Mouse (Mus musculus) liver, adult (tissue): ENCODE data around the gene Tinf2.

Experiments used
- GATA4 ChIP-seq: IDR thresholded peaks from 2 replicates; pipeline ENCODE4 v1.6.1; 2014; ENCODE audit warnings: mild to moderate bottlenecking, low read length; ENCODE audit not compliant: insufficient replicate concordance

The Tinf2 gene

DNA sequence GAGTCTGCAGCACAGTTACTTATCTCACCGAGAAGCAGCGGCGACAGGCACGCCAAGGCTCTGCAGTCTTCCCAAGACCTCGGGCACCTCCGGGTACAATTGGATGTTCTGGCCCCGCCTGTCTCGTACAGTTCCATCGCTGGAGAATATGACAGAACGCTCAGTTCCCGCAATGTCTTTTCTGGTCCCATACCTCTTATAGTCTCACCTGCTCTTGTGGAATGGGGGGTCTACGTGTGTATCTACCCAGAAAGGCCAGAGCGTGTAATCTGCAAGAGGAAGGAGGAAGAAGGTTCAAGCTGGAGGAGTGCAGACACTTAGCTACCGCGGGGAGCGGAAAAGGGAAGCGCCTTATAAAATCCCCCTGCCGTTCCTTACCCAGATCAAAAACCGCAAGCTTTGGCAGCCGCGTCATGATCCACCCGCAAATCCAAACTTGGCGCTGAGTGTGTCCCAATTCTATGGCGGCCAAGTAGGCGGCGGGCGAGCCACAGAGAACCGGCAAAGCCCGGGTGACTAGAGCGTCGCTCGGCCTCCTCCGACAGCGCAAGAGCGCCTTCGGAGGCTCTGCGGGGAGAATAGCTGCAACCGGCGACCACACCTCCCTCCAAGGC is 21.6 kb downstream of the Tinf2 start, which contains the start of gene Mdp1:
Gene Mdp1, minus strand, starts transcription at position 549 of the 614 bp plus-strand sequence.
- no peak; the same call in 1 of the 2 replicates for TF ChIP-seq GATA4

DNA sequence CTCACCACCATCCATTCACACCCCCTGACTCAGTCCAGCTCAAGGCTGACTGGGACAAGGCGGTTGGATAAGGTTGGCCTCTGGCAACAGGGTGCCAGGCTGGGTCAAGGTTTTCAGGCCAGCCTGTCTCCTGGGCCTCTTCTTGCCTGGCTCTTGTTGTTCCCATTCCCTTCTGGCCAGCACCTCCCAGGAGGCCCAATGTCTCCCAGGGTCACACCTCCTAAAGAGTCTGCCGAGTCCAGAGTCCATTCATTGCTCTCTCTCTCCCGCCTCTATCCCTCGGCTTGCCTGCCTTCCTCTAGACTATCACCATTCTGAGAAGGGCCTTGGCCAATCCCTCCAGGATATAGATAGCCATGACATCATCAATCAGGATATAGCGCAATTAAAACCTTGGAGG is 23.6 kb downstream of the Tinf2 start:
- TF ChIP-seq GATA4 = no peak

DNA sequence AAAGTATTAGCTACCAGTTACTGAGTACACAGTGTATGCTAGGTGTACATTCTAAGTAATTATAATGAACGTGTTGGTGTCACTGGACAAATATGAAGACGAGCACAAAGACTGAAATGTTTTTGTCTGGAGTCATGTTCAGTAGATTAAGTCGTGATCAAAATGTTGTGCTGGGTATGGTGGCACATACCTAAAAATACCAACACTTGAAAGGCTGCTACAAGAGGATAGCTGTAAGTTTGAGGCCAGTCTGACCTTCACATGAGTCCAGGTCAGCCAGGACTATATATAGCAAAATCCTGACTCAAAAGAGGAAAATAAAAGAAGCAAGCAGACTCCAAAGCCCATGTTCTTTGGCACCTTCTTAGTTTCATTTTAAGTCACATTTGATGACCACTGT is 24.7 kb downstream of the Tinf2 start:
- no peak for TF ChIP-seq GATA4

DNA sequence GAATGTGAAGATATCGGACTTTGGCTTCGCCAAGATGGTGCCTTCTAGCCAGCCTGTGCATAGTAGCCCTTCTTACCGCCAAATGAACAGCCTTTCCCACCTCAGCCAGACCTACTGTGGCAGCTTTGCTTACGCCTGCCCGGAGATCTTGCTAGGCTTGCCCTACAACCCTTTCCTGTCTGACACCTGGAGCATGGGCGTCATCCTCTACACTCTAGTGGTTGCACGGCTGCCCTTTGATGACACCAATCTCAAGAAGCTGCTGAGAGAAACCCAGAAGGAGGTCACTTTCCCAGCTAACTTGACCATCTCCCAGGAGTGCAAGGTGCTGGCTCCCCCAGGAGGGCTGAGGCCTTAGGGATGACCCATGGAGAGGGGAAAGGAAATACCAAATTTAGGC is 30.1 kb downstream of the Tinf2 start:
- no peak for TF ChIP-seq GATA4

DNA sequence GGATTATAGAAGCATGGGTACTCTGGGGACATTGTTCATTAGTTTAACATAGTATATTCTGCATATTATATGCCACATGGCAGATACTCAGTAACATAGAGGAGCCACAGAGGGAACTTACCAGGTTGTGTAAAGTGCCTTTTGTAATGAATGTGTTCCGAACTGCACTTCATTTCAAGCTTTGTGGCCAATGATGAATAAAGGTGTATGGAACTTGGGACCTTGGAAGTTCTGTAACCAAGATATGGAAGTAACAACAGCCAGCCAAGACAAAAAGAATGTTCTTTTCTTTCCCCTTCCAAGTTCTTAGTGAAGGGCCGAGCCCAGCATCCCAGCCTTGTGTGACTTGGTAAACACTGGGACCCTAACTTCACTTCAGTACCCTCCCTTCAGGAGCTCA is 31.7 kb downstream of the Tinf2 start, which contains the start of gene Tssk4:
Gene Tssk4, plus strand, starts transcription at position 301 of the 400 bp plus-strand sequence.
- no peak for TF ChIP-seq GATA4

DNA sequence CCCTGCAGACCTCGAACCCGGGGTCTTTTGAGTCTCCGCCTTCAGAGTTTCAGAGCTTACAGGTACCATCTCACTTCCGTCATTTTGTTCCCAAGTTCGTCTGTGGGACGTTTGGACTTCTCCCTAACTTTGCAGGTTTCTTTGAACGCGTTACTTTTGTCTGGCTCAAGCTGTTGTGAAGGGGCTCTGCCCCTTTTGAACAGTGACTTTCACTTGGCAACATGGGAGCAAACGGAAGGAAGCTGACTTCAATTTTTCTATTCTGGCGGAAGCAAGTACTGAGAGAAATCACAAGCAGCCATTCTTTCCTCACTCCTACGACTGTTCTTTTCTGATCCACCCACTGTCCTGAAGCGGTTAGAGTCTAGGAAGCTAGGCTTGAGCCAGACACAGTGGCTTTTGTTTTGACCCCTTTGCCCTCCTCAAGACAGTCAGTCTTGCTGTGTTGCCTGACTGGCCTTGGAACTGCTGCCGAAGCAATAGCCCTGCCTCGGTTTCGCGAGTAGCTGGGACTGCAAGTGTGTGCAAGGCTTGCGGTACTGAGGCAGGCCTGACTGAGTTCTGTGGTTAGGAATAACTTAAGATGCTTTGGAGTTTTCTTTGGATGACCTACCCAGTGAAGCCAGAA is 37.2 kb downstream of the Tinf2 start:
- no peak for TF ChIP-seq GATA4

- no peak for TF ChIP-seq GATA4
Measured at GRCm38 (mm10) chr14:55643060-55643907, 38.3 kb downstream of the Tinf2 start, which contains the start of gene Tm9sf1. Gene Tm9sf1, minus strand, starts transcription at chr14:55643806.

GRCm38 (mm10) chr14:55642679-55643059 is 39.0 kb downstream of the Tinf2 start:
- TF ChIP-seq GATA4 = no peak

DNA sequence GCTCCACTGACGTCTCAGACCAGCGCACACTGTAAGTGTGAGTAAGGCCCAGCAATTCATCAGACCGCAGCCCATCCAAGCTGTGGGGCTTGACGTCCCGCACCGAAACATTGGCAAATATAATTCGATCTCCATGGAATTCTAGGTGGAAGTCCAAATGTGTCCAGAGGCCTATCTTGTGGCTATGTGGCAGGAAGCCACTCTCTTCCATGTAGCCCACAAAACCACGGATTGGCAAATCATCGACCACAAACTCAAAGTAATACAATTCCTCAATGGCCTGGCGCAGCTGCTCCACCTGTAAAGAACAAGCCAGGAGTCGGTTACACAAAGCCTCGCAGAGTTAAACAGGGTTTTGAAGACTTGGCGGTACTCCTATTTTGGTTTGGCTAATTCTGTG is 40.3 kb downstream of the Tinf2 start:
- no peak for TF ChIP-seq GATA4

DNA sequence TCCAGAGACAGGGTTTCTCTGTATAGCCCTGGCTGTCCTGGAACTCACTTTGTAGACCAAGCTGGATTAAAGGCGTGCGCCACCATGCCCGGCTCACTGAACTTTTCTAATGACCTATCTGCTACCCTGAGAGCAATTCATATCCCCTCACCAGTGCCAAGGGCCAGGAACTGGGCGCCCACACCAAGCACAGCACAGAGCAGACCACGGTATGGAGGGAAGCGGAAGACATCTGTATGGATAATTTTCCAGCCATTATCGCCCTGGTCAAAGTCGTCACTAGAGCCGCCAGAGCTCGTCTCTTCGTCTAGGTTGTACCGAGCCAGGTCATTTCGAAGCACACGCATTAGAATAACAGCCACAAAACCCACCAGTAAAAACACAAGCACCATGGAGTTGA is 40.8 kb downstream of the Tinf2 start:
- TF ChIP-seq GATA4 = no peak

DNA sequence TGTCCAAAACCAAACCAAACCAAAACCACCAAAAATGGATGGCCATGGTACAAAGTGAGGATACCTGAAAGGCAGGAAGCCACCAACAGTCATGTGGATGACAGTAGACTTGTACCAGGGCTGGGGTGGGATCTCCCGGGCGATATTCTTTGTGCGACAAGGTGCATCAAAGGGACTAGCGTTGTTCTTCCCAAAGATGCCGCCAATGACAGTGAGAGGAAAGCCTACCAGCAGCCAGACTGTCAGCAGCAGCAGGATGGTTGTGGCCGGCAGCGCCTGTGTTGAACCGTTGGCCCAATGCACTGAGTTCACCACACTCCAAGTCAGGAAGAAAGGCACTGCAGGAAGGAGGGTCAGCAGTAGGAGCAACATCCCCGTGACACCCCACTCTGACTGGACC is 43.8 kb downstream of the Tinf2 start, which contains the start of gene Gm49378:
Gene Gm49378, minus strand, starts transcription at position 101 of the 400 bp plus-strand sequence.
- TF ChIP-seq GATA4 = no peak

DNA sequence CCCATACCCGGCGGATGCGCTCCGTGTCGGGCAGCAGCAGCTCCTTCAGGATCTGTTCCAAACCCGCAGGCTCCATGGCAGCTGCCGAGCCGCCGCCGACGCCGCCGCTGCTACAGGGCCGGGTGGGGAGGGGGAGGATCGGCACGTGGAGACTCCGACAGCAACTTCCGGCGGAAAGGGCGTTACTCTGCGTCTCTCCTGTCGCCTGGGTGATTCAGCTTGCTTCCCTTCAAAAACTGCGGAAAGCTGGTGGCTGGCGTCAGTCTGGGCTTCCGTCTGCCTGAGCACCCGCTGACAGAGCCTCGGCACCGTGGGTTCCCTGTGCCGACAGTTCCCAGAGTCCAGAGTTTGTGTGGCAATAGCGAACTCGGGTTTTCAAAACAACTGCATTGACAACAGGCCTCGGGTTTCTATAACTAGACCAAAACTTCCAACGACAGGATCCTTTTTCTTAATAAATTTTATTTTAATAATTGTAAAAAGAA is 46.1 kb downstream of the Tinf2 start, which contains the start of gene Ipo4:
Gene Ipo4, minus strand, starts transcription at position 435 of the 485 bp plus-strand sequence.
- no peak for TF ChIP-seq GATA4

DNA sequence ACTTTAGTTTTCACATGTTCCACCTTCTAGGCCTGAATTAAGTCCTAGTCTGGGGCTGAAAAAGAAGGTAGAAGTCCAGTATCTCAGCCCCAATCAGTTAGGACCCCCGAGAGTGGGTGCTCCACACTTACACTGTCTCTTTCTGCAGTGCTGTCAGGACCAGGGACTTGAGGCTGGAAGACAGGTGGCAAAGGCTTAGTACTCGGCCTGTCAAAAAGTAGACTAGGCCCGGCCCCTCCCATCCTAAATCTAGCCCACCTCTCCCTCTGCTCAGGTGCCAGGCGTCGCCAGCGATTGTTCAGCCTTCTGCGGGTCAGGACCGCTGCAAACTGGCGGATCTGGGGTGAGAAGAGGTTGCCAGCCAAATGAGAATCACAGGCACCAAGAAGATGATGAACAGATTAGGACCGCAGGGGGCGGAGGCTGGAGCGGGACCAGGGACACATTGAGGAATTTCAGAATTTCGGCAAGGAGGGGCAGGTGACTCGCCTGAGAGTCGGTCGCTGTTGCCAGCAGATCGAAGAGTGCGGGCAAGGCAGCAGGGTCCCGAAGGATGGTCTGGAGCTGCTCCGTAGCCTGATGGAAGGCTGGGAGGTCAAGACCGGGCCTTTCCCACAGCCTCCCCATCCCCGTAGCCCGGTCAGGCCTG is 46.6 kb downstream of the Tinf2 start:
- no peak for TF ChIP-seq GATA4

DNA sequence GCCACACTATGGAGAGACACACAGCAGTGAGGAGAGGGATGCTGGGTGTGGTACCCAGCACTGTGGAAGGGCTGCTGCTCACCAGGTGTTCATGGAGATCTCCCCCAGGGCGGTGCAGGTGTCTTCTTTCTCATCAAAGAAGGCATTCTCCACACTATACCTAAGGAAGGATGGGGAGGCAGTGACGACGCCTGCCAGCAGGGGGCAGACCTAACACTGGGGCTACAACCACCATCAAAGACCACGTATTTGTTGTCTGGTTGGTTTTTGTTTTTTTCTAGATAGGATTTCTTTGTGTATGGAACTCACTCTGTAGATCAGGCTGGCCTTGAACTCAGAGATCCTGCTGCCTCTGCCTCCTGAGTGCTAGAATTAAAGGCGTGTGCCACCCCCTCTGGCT is 52.3 kb downstream of the Tinf2 start:
- TF ChIP-seq GATA4 = no peak
